Mouse (Mus musculus): ENCODE data around the gene Etl4. TPM values are rescaled to one million over a fixed set of nuclear protein-coding genes. Genes with fewer than 3 reads are reported as not detected.

The Etl4 gene
- polyA plus RNA-seq, 1 experiment from 2014 or later, result 7.2 TPM

DNA sequence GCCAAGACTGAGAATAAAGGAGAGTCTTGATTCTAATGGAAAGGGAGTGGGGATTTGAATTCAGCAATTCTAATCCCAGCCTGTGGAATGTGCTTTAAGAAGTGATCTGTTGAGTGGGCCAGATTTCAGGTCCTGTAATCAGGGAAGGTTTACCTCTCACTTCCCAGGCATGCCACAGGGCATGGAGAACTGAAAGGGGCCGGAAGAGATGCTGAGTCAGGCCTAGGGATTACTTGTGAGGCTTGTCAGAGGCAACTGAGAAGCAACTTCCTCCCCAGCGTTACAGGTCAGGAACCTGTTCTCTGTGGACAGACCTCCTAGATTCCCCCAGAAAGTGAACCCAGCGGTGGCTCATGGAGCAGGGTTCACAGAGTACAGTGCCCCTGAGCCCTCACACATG, 646.1 kb downstream of the Etl4 start:
- WGBS, result 89% methylated on average over 3 of the region's 3 CpGs
- no peaks in the 10 kb centered on the region for H3K9me3 ChIP-seq (replicated peaks)
- no peaks in the 10 kb centered on the region for H3K27me3 ChIP-seq (replicated peaks)

DNA sequence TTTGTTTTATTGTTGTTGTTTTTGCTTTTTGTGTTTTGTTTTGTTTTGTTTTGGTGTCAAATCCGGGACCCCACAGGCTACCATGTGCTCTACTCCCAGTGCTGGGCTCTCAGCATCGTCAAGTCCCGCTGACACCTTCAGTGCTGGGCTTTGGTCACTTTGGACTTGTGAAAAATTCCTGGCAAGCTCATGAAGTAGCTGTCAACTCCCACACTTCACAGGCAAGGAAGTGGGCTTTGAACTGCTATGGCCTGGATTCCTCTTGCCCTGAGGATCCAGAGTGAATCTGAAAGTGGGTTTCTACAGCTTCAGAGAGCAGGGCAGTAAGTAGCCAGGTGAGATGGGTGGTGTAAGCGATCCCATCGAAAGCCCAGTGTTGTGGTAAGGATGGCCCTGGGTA, 649.5 kb downstream of the Etl4 start:
- H3K9me3 ChIP-seq (replicated peaks), result no peaks in the 10 kb centered on the region
- no peak overlapping the region for H3K27ac ChIP-seq (replicated peaks)
- H3K4me1 ChIP-seq, result no peaks in the 10 kb centered on the region
- H3K27me3 ChIP-seq (replicated peaks), result no peaks in the 10 kb centered on the region
- no peak overlapping the region for H3K4me3 ChIP-seq (replicated peaks)
- H3K4me2 ChIP-seq, result no peak overlapping the region
- H3K9ac ChIP-seq (replicated peaks), result no peak overlapping the region
- no peaks in the 10 kb centered on the region for H3K36me3 ChIP-seq
- ATAC-seq (ENCODE audit: low FRiP score), result no peak
- 87% methylated on average over 5 of the region's 5 CpGs for WGBS

More for the DNA sequence above, 646.1 kb downstream of the Etl4 start:
- Histone ChIP-seq H3K4me3 (replicated peaks) (no peak overlapping the region), H3K4me2 (no peak overlapping the region), H3K27ac (replicated peaks) (no peak overlapping the region), H3K9ac (replicated peaks) (no peak overlapping the region), H3K4me1 (no peaks in the 10 kb centered on the region), H3K36me3 (no peaks in the 10 kb centered on the region)
- ATAC-seq (ENCODE audit: low FRiP score), result no peak

DNA sequence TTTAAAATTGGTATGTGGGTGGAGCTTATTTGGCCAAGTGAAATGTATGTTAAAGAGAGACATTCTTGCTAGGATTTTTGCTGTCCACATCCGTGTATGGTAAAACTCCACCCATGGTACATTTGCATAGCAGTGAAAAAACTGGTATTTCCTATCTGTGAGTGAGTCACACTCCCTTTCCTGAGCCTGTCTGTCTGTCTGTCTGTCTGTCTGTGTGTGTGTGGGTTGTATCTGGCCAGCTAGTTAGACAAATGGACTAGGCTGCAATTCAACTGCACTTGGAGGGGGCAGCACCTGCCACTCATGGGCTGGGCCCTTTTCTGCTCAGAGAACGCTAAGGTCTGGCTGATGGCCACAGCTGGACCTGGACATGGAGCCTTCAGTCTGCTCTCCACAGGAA, 650.1 kb downstream of the Etl4 start:
- Histone ChIP-seq H3K27ac (replicated peaks) (no peak overlapping the region), H3K9ac (replicated peaks) (no peak overlapping the region), H3K36me3 (no peaks in the 10 kb centered on the region), H3K4me1 (no peaks in the 10 kb centered on the region), H3K27me3 (replicated peaks) (no peaks in the 10 kb centered on the region), H3K4me2 (no peak overlapping the region), H3K4me3 (replicated peaks) (no peak overlapping the region), H3K9me3 (replicated peaks) (no peaks in the 10 kb centered on the region)
- no peak for ATAC-seq (ENCODE audit: low FRiP score)
- WGBS, result 81% methylated on average over 2 of the region's 2 CpGs

DNA sequence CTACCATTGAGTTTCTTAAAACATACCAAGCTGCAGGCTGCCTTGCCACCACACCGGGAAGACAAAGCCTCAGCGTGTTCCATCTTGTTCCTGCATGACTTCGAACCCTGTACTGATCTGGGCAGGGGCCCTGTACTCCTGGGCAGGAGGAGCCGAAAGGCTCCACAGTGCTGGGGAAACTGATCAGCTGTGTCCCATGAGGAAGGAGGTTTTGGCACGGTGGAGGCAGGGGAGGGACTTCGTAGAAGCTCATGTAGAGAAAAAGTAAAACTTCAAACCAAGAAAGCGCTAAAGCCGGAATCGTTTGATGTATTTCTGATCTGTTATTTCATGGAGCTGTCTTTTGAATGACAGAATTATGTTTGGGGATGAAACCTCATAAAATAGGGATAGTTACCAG, 651.0 kb downstream of the Etl4 start:
- Histone ChIP-seq H3K9ac (replicated peaks) (no peak overlapping the region), H3K4me3 (replicated peaks) (no peak overlapping the region), H3K9me3 (replicated peaks) (no peaks in the 10 kb centered on the region), H3K27ac (replicated peaks) (no peak overlapping the region), H3K4me1 (no peaks in the 10 kb centered on the region), H3K36me3 (no peaks in the 10 kb centered on the region), H3K4me2 (no peak overlapping the region), H3K27me3 (replicated peaks) (no peaks in the 10 kb centered on the region)
- WGBS, result 93% methylated on average over 9 of the region's 9 CpGs
- no peak for ATAC-seq (ENCODE audit: low FRiP score)

DNA sequence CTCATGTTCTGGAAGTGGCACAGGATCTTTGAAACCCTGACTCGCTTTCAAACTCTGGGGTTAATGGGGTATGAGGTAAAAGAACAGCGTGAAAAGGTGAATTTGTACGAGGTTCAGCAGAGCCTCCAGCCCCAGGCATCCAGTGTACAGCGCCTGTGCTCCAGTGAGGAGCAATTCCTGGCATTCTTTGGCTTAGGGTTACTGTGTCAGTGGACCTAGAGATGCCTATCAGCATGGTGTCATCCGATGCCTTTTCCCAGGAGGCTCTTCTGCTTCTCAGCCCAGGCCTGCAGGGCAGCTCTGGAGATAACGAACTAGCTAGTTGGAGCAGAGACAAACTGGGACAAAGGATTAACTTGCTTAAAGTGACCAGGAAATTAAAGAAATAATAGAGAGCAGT, 653.5 kb downstream of the Etl4 start:
- no peak overlapping the region for H3K9ac ChIP-seq (replicated peaks)
- 53% methylated on average over 6 of the region's 6 CpGs for WGBS
- no peaks in the 10 kb centered on the region for H3K36me3 ChIP-seq
- no peaks in the 10 kb centered on the region for H3K9me3 ChIP-seq (replicated peaks)
- no peak overlapping the region for H3K4me2 ChIP-seq
- no peak for ATAC-seq (ENCODE audit: low FRiP score)
- H3K4me3 ChIP-seq (replicated peaks), result no peak overlapping the region
- H3K27me3 ChIP-seq (replicated peaks), result no peaks in the 10 kb centered on the region
- no peaks in the 10 kb centered on the region for H3K4me1 ChIP-seq
- H3K27ac ChIP-seq (replicated peaks), result no peak overlapping the region

DNA sequence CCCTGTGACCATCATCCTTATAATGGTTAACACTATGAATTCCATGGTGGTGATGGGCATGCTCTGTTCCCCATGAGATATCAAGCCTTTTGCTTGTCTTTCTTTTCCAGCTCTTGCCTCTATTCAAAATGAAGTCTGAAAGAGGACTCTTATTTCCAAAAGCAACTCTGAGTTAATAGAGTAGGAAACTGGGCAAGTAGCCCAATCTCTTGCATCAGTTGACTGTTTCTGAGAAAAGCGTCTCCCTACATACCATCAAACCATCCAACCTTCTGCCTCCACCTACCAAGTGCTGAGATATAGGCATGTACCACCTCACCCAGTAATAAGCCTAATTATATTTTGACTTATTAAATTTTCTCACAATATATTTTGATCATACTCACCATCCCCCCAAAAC, 658.9 kb downstream of the Etl4 start:
- Histone ChIP-seq H3K4me3 (replicated peaks) (no peak overlapping the region), H3K27ac (replicated peaks) (no peak overlapping the region), H3K4me2 (no peak overlapping the region), H3K9ac (replicated peaks) (no peak overlapping the region), H3K9me3 (replicated peaks) (no peaks in the 10 kb centered on the region), H3K4me1 (no peaks in the 10 kb centered on the region), H3K27me3 (replicated peaks) (no peaks in the 10 kb centered on the region), H3K36me3 (no peaks in the 10 kb centered on the region)
- ATAC-seq (ENCODE audit: low FRiP score), result no peak
- 82% methylated on average over 1 of the region's 1 CpGs for WGBS

DNA sequence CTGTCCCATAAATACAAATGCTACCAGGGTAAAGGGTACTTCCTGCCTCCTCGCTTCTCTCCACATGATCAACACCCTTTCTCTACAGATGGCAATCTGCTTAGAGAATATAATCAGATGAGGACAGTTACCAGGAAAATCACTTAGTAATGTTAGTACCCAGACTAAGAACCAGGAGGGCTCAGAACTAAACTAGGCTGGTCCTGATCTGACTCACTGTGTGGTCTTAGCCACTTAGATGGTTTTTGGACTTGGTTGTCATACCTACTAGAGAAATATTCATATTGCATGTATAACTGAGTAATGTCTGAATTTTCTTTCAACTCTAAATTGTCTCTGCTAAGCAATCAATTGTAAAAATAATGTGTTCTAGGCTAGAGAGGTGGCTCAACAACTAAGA, 662.4 kb downstream of the Etl4 start:
- Histone ChIP-seq H3K36me3 (no peaks in the 10 kb centered on the region), H3K4me3 (replicated peaks) (no peak overlapping the region), H3K27me3 (replicated peaks) (no peaks in the 10 kb centered on the region), H3K9ac (replicated peaks) (no peak overlapping the region), H3K4me2 (no peak overlapping the region), H3K9me3 (replicated peaks) (no peaks in the 10 kb centered on the region), H3K27ac (replicated peaks) (no peak overlapping the region), H3K4me1 (no peaks in the 10 kb centered on the region)
- ATAC-seq (ENCODE audit: low FRiP score), result no peak
- WGBS, result 89% methylated on average over 1 of the region's 1 CpGs

DNA sequence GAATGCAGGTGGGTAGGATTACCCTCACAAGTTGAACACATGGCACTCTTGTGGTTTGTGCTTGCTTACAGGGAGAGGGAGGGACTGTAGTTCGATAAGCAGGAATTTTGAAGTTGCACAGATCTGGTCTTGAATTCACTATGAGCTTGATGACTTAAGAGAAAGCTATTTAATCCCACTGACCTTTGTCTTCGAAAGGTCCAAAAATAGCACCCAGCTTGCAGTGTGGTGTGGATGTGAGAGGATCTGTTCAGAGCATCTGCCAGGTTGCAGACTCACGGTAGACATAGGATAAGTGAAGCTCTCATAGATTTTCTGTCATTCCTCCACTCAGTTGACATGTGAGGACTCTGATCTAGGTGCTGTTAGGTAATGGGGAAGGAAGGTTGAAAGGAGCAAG, 670.8 kb downstream of the Etl4 start:
- Histone ChIP-seq H3K9me3 (replicated peaks) (no peaks in the 10 kb centered on the region), H3K27me3 (replicated peaks) (no peaks in the 10 kb centered on the region), H3K4me1 (no peaks in the 10 kb centered on the region), H3K27ac (replicated peaks) (no peak overlapping the region), H3K9ac (replicated peaks) (no peak overlapping the region), H3K36me3 (no peaks in the 10 kb centered on the region), H3K4me2 (no peak overlapping the region), H3K4me3 (replicated peaks) (no peak overlapping the region)
- ATAC-seq (ENCODE audit: low FRiP score), result no peak
- WGBS, result 89% methylated on average over 3 of the region's 3 CpGs

DNA sequence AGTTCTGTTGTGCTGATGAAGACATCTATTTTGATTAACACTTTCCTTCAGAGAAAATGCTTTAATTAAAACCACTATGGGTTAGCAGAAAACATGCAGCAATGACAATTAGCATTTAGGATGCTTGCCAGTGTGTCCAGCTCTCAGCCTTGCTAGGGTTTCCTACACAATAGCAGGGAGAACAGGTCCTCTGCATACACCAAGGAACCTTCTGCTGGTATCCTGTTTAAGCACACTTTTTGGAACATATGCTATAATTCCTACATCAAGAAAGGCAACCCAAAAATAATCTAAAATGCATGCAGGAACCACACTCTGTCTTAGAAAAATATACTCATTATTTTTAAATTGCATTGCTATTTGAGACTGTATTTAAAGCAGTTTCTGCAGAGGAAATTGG, 673.5 kb downstream of the Etl4 start:
- ATAC-seq (ENCODE audit: low FRiP score), result no peak
- Histone ChIP-seq H3K27ac (replicated peaks) (no peak overlapping the region), H3K4me3 (replicated peaks) (no peak overlapping the region), H3K4me1 (no peaks in the 10 kb centered on the region), H3K4me2 (no peak overlapping the region), H3K36me3 (no peaks in the 10 kb centered on the region), H3K9me3 (replicated peaks) (no peaks in the 10 kb centered on the region; the same call in 1 of the 2 replicates), H3K27me3 (replicated peaks) (no peaks in the 10 kb centered on the region), H3K9ac (replicated peaks) (no peak overlapping the region)

DNA sequence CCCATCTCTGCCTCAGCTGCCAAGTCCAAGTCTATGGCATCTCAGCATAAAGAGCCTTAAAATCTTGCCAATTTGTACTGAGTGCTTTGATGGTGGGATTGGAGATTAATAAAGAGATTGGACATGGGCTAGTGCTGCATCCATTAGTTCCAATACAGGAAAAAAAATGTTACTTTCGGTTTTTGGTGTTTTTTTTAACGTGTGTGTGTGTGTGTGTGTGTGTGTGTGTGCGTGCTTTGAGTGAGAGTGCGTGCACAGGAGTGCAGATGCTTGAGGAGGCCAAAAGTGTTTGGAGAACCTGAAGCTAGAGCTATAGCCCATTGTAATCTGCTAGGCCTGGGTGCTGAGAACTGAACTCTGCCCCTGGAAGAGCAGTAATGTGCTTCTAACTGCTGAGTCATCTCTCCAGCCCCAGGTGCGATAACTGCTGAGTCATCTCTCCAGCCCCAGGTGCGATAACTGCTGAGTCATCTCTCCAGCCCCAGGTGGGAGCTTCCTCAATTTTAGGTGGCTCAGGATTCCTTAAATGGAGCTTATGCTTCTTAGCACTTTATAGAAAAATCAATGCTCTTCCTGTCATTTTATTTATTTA, 674.1 kb downstream of the Etl4 start:
- Histone ChIP-seq H3K4me2 (no peak overlapping the region), H3K9me3 (replicated peaks) (no peaks in the 10 kb centered on the region; the same call in 1 of the 2 replicates), H3K4me1 (no peaks in the 10 kb centered on the region), H3K27me3 (replicated peaks) (no peaks in the 10 kb centered on the region), H3K4me3 (replicated peaks) (no peak overlapping the region), H3K27ac (replicated peaks) (no peak overlapping the region), H3K36me3 (no peaks in the 10 kb centered on the region), H3K9ac (replicated peaks) (no peak overlapping the region)
- ATAC-seq (ENCODE audit: low FRiP score), result no peak
- WGBS, result 91% methylated on average over 6 of the region's 6 CpGs

DNA sequence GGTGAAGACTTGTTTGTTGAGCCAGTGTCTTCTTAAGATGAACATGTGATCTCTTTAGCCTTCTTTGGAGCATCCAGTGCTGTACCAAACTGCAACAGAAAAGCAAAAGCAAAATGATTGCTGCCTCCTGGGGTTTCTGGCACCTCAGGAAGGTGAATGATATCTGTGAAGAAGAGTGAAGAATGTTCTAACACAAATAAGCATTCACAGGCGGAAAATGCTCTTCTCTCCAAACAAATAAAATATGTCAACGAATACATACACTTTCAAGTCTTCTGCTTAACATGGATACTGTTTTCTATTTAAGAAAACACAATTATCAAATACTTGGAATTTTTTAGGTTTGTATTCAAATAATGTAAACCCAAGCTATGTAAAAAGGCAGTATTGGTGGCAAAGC, 678.3 kb downstream of the Etl4 start:
- Histone ChIP-seq H3K4me3 (replicated peaks) (no peak overlapping the region), H3K4me1 (no peaks in the 10 kb centered on the region), H3K27me3 (replicated peaks) (no peaks in the 10 kb centered on the region), H3K4me2 (no peak overlapping the region), H3K36me3 (no peaks in the 10 kb centered on the region), H3K9me3 (replicated peaks) (no peaks in the 10 kb centered on the region; the same call in 1 of the 2 replicates), H3K9ac (replicated peaks) (no peak overlapping the region), H3K27ac (replicated peaks) (no peak overlapping the region)
- 91% methylated on average over 2 of the region's 2 CpGs for WGBS
- no peak for ATAC-seq (ENCODE audit: low FRiP score)

DNA sequence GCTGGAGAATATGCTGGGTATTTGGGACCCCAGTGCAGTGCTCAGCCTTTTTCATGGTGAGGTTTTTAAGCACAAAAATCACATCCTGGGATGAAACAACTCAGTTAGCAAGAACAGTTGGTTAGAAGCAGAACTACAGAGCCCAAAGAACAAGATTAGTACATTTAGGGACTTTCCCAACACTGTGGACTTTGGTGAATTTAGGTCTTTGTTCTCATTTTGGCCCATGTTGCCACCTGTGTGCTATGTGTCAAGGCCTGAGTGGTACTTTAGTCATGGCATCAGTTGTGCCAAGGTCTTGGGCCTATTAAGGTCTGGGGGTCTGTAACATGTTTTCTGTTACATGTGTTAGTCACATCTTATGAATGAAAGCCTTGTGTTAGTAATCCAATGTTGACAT, 679.1 kb downstream of the Etl4 start:
- no peak for ATAC-seq (ENCODE audit: low FRiP score)
- Histone ChIP-seq H3K4me2 (no peak overlapping the region), H3K27ac (replicated peaks) (no peak overlapping the region), H3K9ac (replicated peaks) (no peak overlapping the region), H3K4me3 (replicated peaks) (no peak overlapping the region), H3K27me3 (replicated peaks) (no peaks in the 10 kb centered on the region), H3K36me3 (no peaks in the 10 kb centered on the region), H3K9me3 (replicated peaks) (no peaks in the 10 kb centered on the region; the same call in 1 of the 2 replicates), H3K4me1 (no peaks in the 10 kb centered on the region)

DNA sequence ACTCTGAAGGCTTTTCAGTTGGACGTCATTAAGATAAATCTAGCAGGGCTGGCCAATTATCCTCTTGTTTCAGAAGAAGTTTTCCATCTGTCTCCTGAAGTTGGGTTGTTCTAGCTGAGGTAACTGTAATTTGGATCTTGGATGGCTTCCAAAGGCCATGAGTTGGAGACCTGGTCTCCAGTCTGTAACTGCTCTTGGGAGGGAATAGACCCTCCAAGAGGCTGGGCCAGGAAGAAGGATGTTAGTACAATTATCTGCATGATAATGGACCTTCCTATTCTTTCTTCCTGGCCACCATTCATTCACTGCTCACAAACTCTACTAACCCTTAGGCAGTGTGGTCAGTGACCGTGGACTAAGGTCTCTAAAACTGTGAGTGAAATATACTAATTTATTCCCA, 684.5 kb downstream of the Etl4 start:
- 78% methylated on average over 2 of the region's 2 CpGs for WGBS

More for the DNA sequence above, 684.5 kb downstream of the Etl4 start:
- H3K27me3 ChIP-seq (replicated peaks), result no peaks in the 10 kb centered on the region
- H3K4me1 ChIP-seq, result no peaks in the 10 kb centered on the region
- H3K36me3 ChIP-seq, result no peaks in the 10 kb centered on the region
- no peak overlapping the region for H3K9ac ChIP-seq (replicated peaks)
- H3K9me3 ChIP-seq (replicated peaks), result no peaks in the 10 kb centered on the region
- H3K4me2 ChIP-seq, result no peak overlapping the region
- no peak for ATAC-seq (ENCODE audit: low FRiP score)
- H3K4me3 ChIP-seq (replicated peaks), result no peak overlapping the region
- no peak overlapping the region for H3K27ac ChIP-seq (replicated peaks)

Measured in neural tube, embryonic 15.5 days (tissue).